In the genomic region with DNA sequence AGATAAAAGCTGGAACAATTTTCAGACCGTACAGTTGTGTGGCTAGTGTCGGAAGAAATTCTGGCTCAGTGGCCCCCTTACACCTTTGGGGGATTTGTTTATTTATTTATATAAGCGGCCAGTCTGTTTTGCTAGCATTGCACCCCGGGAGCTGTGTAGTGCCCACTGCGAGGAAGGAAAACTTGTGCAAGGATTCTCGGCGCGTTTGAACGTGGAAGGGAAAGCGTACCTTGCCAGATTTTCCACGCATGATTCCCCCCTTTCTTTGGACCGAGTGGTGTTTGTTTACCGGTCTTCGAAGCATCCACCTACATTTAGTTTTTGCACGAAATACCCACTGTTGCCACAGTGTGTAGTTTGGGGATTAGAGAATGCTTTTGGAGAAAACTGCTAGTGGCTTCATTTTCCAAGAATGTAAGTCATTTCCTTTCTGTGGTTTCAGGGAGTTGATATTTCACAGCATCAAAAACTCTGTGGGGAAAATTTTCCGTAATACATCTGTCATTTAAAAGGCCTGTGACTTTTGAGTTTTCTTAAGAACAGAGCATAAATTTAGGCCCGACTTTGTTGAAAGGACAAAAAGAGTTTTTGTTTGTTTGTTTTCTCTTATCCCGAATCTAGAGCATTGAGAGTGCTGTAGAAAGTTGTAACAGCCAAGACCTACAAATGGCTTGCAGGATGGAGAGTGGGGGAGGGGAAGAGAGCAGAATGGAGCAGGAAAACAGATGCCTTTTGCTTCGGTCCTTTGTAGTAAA, we compare ENCODE assay signal across 8 mouse cellular contexts. TPM values are rescaled to one million over a fixed set of nuclear protein-coding genes. Genes with fewer than 3 reads are reported as not detected.
DNase-seq lines count a peak whose midpoint lies in the region; ATAC-seq lines count a peak whose summit lies in the region.

No protein-coding gene starts in this region.

- H3K27me3 ChIP-seq in midbrain, embryonic 16.5 days (ENCODE audit: control insufficient read depth, insufficient read depth, low read depth, low read length): no peaks in the 10 kb centered on the region

- no peaks in the 10 kb centered on the region for H3K36me3 ChIP-seq in midbrain, embryonic 16.5 days (ENCODE audit: control insufficient read depth, insufficient read depth, low read length)

- peak overlapping the region; percentile 82; the same call in 1 of the 2 replicates for H3K27ac ChIP-seq in midbrain, embryonic 16.5 days (ENCODE audit: low read length)

- H3K4me3 ChIP-seq in midbrain, embryonic 16.5 days (ENCODE audit: low read depth, low read length): peak overlapping the region; percentile 76

- no peak for ATAC-seq in midbrain, embryonic 16.5 days

- H3K4me2 ChIP-seq in midbrain, embryonic 16.5 days (ENCODE audit: low read length): peak overlapping the region; percentile 88

- no peaks in the 10 kb centered on the region for H3K9me3 ChIP-seq in midbrain, embryonic 16.5 days (replicated peaks; ENCODE audit: control insufficient read depth, low read length, poor library complexity, severe bottlenecking)

- peak overlapping the region; percentile 83 for H3K9ac ChIP-seq in midbrain, embryonic 16.5 days (ENCODE audit: low read depth, low read length)

- peaks cover 35% of the 10 kb centered on the region for H3K4me1 ChIP-seq in midbrain, embryonic 16.5 days (ENCODE audit: control insufficient read depth, insufficient read depth, low read length)

- DNase-seq in cerebellum, adult 18-20 months: peak; percentile 39 to 41
- DNase-seq in cerebellum, adult 11 months: no peak
- DNase-seq in T-cell, adult 2 months (ENCODE audit: low spot score): peak; percentile 8
- DNase-seq in forelimb bud, embryonic 11.5 days (ENCODE audit: low read depth, low spot score): peak; percentile 79
- DNase-seq in kidney, postnatal 10 days: peak; percentile 47
- DNase-seq in left cerebral cortex, adult 11 months (ENCODE audit: low spot score): no peak
- DNase-seq in frontal cortex, postnatal 10 days (ENCODE audit: low spot score in 2 of 2): no peak

- 2% methylated on average over 19 of the region's 19 CpGs for WGBS in midbrain, embryonic 16.5 days

RNA-seq across cellular contexts. Expression of gene Frmd6, which starts 1.2 kb away (rescaled TPM):
- polyA plus RNA-seq in midbrain, embryonic 16.5 days (2015; fragmentation: Nextera tagmentation; extraction: Ambion mirVana): 8.1 and 8.3 TPM in 2 replicates

Comparison
In these comparisons a context has a peak if more than half of its experiments do, and no peak if none do; other contexts are left out.
1. DNase-seq: peak in cerebellum, adult 18-20 months (2 of 2), T-cell, adult 2 months (single experiment), forelimb bud, embryonic 11.5 days (single experiment) and kidney, postnatal 10 days (single experiment); none in cerebellum, adult 11 months (single experiment), left cerebral cortex, adult 11 months (single experiment) and frontal cortex, postnatal 10 days (0 of 2).